Mouse (Mus musculus) adipocyte (in vitro differentiated cells): ENCODE measurements at regions not wholly inside any gene's neighbourhood (a gene's known extent, or its start where the extent isn't known, plus 50 kb on each side); places are given as distances from the start of the nearest gene placed in this dataset.
A peak's percentile ranks its signal among the peaks of the same experiment; 100 is the strongest.

Experiments used
- DNase-seq: peaks from one replicate; pipeline ENCODE4 v3.0.0-alpha.2; 2016; ENCODE audit warnings: low spot score

- no peak for DNase-seq
These were observed 62.9 kb downstream of the Arrdc3 start for GRCm38 (mm10) chr13:80946034-80946433.

GRCm38 (mm10) chr13:80947705-80948104, 64.5 kb downstream of the Arrdc3 start:
- no peak for DNase-seq

- peak; percentile 93 for DNase-seq
These were observed 66.0 kb downstream of the Arrdc3 start for GRCm38 (mm10) chr13:80949133-80949697.

GRCm38 (mm10) chr13:80950239-80950638, 67.1 kb downstream of the Arrdc3 start:
- no peak for DNase-seq

GRCm38 (mm10) chr13:80950803-80951202, 67.6 kb downstream of the Arrdc3 start:
- no peak for DNase-seq

GRCm38 (mm10) chr13:80951327-80951726, 68.1 kb downstream of the Arrdc3 start:
- peak; percentile 87 for DNase-seq

- no peak for DNase-seq
These were observed 69.7 kb downstream of the Arrdc3 start for GRCm38 (mm10) chr13:80952851-80953250.

GRCm38 (mm10) chr13:80954059-80954645, 71.0 kb downstream of the Arrdc3 start:
- no peak for DNase-seq

- DNase-seq, result peak; percentile 75
These were observed 73.8 kb downstream of the Arrdc3 start for GRCm38 (mm10) chr13:80956966-80957365.

GRCm38 (mm10) chr13:80957419-80958139, 74.4 kb downstream of the Arrdc3 start:
- DNase-seq, result no peak

- DNase-seq, result no peak
These were observed 76.6 kb downstream of the Arrdc3 start for GRCm38 (mm10) chr13:80959763-80960162.

- peak; percentile 30 for DNase-seq
These were observed 78.9 kb downstream of the Arrdc3 start for GRCm38 (mm10) chr13:80961985-80962617.

GRCm38 (mm10) chr13:80962789-80963590, 79.8 kb downstream of the Arrdc3 start:
- peak; percentile 71 for DNase-seq

GRCm38 (mm10) chr13:80963591-80963940, 80.4 kb downstream of the Arrdc3 start:
- DNase-seq, result no peak

GRCm38 (mm10) chr13:80971664-80972063, 88.5 kb downstream of the Arrdc3 start:
- DNase-seq, result peak; percentile 30

- DNase-seq, result no peak
These were observed 91.2 kb downstream of the Arrdc3 start for GRCm38 (mm10) chr13:80974424-80974823.

GRCm38 (mm10) chr13:80977266-80977665, 94.1 kb downstream of the Arrdc3 start:
- DNase-seq, result no peak

GRCm38 (mm10) chr13:80981201-80981600, 98.0 kb downstream of the Arrdc3 start:
- DNase-seq, result no peak

GRCm38 (mm10) chr13:80986657-80987056, 103.5 kb downstream of the Arrdc3 start:
- DNase-seq, result no peak

GRCm38 (mm10) chr13:80989756-80990155, 106.6 kb downstream of the Arrdc3 start:
- DNase-seq, result no peak

GRCm38 (mm10) chr13:80992342-80992741, 109.2 kb downstream of the Arrdc3 start:
- no peak for DNase-seq
